Mouse (Mus musculus) spleen, postnatal 14 days (tissue): ENCODE results near the gene Sec24c.
"Not testable (repeated sequence)": the region's sequence is repeated elsewhere in the genome, so short reads cannot be mapped to it uniquely, and the experiment has no call there.

ENCODE experiments used
- DNase-seq, 2 experiments: peaks; one replicate each; pipeline ENCODE4 v3.0.0; 2021 to 2022; ENCODE audit warnings: low spot score in 2 of 2

Sec24c gene

DNA sequence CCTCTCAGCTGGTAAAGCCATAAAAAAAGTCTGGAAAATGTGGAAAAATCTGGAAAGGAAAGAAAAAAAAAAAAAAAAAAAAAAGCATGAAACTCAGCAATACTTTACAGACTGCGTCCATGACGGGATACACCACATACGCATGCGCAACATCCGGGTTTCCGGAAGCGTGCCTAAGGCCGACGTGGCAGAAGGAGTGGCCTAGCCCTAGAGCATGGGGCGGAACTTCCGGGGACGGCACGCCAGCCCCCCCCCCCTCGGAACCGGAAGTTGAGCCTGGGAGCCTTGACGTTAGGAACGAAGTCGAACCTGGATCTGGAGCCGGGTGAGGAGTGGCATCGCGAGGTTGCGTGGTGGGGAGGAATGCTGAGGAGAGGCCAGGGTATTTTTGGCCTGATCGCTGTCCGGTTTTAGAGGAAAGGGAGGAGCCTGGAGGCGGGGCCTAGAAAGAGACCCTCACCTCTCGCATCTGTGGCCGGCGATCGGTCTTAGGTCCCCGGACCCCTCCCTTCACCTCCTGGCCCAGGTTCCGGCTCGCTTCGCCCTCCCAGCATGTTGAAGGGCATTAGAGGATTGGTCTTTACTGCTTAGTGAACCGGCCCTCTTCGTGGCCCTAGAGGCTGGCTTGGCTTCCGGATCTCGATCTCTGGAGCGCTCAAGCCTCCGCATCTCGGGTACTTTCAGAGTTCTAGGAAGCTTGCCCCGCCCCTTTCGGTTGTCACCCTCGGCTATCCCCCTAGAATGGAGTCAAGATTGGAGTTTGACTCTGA is at the start of gene Sec24c:
TSS of gene Sec24c (plus strand) at position 245 of the 770 bp plus-strand sequence.
- peak; percentile 95 to 98 for DNase-seq

GRCm38 (mm10) chr14:20626447-20626846 is 47.7 kb upstream of the Sec24c start:
- DNase-seq, result no peak

- no peak for DNase-seq
Measured at GRCm38 (mm10) chr14:20626971-20627370, 47.1 kb upstream of the Sec24c start.

DNA sequence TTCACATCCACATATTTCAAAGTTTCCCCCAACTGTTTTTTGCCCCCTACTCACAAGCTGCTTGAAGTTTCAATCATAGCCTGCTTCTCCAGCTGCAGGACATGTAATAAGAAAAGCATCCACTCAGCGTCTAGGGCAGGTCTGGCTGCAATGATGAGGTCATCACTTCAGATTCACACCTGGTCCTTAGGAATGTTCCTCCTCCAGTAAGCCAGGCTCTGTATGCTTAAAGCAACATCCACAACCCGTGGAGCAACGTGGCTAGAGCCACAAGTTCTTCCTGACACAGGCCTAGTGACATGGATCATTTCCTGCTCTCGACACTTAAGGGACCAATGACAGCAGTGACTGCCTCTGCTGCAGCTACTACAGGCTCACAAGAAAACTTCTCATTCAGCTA is 42.9 kb upstream of the Sec24c start:
- no peak for DNase-seq

DNA sequence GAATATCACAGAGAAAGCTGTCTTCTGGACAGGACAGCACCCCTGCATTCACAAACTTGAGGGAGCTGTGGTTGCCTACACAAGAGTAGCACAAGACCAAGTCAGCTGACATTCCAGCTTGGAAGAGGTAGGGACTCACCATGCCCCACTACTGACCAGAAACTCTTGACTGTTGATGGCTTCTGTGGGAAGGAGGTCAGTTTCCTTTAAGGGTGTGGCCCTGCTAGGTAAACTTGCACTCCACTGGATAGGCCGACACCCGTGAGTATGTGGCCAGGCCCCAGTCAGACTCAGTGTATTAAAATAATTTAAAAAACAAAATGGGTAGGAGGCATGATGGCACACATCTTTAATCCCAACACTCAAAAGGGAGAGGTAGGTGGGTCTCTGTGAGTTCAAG is 38.6 kb upstream of the Sec24c start:
- no peak for DNase-seq

- DNase-seq, result not testable (repeated sequence)
Measured at GRCm38 (mm10) chr14:20636968-20637367, 37.1 kb upstream of the Sec24c start.

GRCm38 (mm10) chr14:20637818-20638574 is 36.1 kb upstream of the Sec24c start:
- no peak for DNase-seq

- no peak for DNase-seq
Measured at GRCm38 (mm10) chr14:20638702-20639101, 35.4 kb upstream of the Sec24c start.

- peak in 1 of 2 experiments; percentile 31 for DNase-seq
Measured at GRCm38 (mm10) chr14:20639918-20640619, 34.0 kb upstream of the Sec24c start.

DNA sequence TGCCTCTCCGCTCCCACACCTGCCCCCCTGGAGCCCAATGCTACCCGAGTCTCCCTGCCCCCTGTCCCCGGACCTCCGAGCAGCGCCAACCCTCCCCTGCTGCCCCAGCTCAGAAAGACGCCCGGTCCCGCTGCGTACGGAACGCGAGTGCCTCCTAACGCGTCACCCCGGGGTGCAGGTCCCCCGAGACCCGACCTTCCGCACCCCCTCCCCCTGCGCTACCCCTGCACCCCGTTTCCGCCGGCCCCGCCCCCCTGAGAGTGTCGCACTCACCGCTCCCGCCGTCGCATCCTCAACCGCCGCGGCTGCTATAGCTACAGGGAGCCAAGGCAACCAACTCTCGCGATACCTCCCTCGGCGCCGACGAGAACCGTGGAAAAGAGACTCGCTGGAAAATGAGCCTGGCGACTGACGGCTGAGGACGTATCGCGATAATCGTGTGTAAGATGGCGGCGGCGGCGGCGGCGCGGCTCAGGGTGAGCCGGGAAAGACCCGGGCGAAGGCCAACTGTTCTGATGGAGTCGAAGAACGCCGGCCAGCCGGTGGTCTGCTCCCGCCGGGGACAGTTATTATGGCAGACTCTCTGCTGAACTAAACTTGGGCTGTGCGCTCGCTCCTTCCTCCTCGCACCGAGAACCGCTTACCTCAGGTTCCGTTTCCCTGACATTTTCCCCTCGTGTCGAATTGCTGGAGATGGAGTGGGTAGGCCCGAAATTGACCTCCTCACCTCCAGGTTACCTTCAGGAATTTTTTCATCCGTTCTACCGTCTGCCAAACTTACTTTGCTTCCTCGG is 33.3 kb upstream of the Sec24c start, which contains the start of gene Usp54:
TSS of gene Usp54 (minus strand) at position 420 of the 794 bp plus-strand sequence.
- DNase-seq, result peak; percentile 97 to 98

GRCm38 (mm10) chr14:20641438-20641875 is 32.7 kb upstream of the Sec24c start:
- no peak for DNase-seq

- no peak for DNase-seq
Measured at GRCm38 (mm10) chr14:20645547-20645946, 28.6 kb upstream of the Sec24c start.

- no peak for DNase-seq
Measured at GRCm38 (mm10) chr14:20646381-20646780, 27.7 kb upstream of the Sec24c start.

- DNase-seq, result no peak
Measured at GRCm38 (mm10) chr14:20651000-20651399, 23.1 kb upstream of the Sec24c start.

- no peak for DNase-seq
Measured at GRCm38 (mm10) chr14:20651722-20652256, 22.3 kb upstream of the Sec24c start.

GRCm38 (mm10) chr14:20654690-20655421 is 19.3 kb upstream of the Sec24c start:
- no peak for DNase-seq

- no peak for DNase-seq
Measured at GRCm38 (mm10) chr14:20655731-20656130, 18.4 kb upstream of the Sec24c start.

GRCm38 (mm10) chr14:20656361-20656760 is 17.7 kb upstream of the Sec24c start, which contains the start of gene Myoz1:
TSS of gene Myoz1 (minus strand) at chr14:20656540.
- DNase-seq, result no peak

- no peak for DNase-seq
Measured at GRCm38 (mm10) chr14:20658326-20658725, 15.8 kb upstream of the Sec24c start.

GRCm38 (mm10) chr14:20658902-20659301 is 15.2 kb upstream of the Sec24c start:
- no peak for DNase-seq
